Mouse (Mus musculus) layer of hippocampus, adult 8-10 months (tissue): ENCODE results near the gene Ren1. TPM values are rescaled to one million over a fixed set of nuclear protein-coding genes. Genes with fewer than 3 reads are reported as not detected.

ENCODE experiments used
- DNase-seq, 2 experiments: peaks; one replicate each; pipeline ENCODE4 v3.0.0; 2022; ENCODE audit warnings: low spot score in 2 of 2
- total RNA-seq, 4 experiments: library from RNA; stranded (reverse); gene quantifications; 2 replicates each; pipeline ENCODE4 v1.2.4; 2022

Gene Ren1
- total RNA-seq, 4 experiments from 2014 or later: not detected

DNA sequence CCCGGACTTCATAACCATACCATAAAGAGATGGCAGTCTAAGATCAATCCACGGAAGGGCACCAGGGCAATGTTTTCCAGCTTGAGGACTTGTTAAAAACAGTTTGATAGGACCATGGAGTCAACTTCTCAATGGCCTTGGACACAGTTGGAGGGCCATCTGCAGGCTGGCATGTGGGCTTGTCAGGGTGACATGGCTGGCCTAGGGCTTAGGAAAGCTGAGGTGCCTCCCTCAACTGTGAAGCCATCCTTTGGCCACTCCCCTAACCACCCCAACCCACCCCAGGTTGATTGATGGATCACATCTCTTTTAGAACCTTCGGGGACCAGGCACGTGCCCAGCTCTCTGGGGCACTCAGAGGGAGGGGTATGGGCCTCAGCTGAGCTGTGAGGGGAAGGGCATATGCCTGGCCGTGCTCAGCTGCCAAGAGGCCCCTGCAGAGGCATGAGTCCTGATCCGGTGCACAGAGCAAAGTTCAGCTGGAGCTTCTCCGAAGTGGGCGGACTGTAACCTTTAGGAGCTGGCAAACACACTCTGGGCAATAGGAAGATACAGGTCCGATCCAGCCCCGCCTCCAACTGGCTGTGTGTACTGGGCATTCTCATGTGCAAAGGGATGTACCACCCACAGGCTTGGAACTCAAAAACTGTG is 25.5 kb downstream of the Ren1 start:
- no peak for DNase-seq

- DNase-seq: no peak
Observed at GRCm38 (mm10) chr1:133377547-133377946, 27.2 kb downstream of the Ren1 start.

DNA sequence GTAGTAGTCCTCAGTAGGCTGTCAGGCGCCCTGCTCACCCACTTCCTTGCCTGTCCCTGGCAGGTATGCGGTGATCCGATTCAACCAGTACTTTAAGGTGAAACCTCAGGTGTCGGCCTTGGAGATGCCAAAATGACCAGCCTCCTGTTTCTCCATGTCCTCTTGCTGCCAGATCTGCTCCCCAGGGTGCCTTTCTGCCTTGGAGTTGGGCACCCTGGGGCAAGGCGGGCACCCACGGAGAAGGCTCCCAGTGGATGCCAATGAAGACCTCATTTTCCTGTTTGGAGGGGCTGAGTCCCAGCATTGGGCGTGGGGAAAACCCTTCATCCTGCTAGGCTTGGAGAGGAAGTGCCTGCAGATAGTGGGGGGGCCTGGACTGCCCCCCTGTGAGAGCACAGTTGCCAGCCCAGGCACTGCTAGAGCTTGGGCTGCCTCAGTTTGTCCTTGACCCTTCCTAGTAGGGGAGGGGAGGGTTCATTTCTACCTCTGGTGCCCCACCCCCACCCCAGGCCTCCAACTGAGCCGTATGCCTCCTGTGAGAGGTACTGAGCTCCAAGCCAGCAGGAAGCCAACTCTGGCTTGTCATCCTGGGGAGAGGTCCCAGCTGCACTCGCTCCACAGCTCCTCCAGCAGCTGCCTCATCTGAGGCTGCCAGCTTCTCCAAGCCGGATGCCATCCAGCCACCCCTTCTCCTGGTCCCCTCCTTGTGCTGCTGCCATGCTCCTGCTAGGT is 29.1 kb downstream of the Ren1 start:
- no peak for DNase-seq

GRCm38 (mm10) chr1:133379986-133380320 is 29.6 kb downstream of the Ren1 start:
- DNase-seq: no peak

- DNase-seq: no peak
Observed at GRCm38 (mm10) chr1:133380347-133381065, 30.2 kb downstream of the Ren1 start.

- DNase-seq: no peak
Observed at GRCm38 (mm10) chr1:133382008-133382407, 31.7 kb downstream of the Ren1 start.

- no peak for DNase-seq
Observed at GRCm38 (mm10) chr1:133382552-133383155, 32.3 kb downstream of the Ren1 start.

- no peak for DNase-seq
Observed at GRCm38 (mm10) chr1:133383157-133383783, 33.0 kb downstream of the Ren1 start.

DNA sequence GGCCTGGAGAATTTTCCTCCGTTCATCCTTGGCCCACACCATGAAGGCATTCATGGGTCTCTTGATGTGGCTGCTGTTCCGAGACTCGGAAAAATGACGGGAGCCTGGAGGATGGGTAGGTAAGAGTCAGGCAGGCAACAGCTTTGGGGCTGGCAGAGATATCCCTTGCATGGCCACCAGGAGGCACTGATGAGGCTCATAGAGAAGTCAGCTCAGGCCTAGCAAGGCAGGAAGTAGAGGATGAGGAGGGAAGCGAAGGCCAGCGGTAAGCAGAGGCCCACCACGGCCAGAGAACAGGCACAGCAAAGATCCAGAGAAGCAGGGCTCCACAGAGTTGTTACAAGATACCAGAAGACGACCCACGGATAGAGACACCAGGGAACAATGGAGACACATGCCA is 35.2 kb downstream of the Ren1 start:
- DNase-seq: peak; percentile 58 to 77

- DNase-seq: no peak
Observed at GRCm38 (mm10) chr1:133386209-133386608, 35.9 kb downstream of the Ren1 start.

GRCm38 (mm10) chr1:133387539-133388268 is 37.4 kb downstream of the Ren1 start:
- peak in 1 of 2 experiments; percentile 48 for DNase-seq

GRCm38 (mm10) chr1:133394702-133395101 is 44.4 kb downstream of the Ren1 start:
- no peak for DNase-seq

GRCm38 (mm10) chr1:133396693-133397092 is 46.4 kb downstream of the Ren1 start:
- no peak for DNase-seq

- DNase-seq: no peak
Observed at GRCm38 (mm10) chr1:133397094-133397482, 46.8 kb downstream of the Ren1 start.

DNA sequence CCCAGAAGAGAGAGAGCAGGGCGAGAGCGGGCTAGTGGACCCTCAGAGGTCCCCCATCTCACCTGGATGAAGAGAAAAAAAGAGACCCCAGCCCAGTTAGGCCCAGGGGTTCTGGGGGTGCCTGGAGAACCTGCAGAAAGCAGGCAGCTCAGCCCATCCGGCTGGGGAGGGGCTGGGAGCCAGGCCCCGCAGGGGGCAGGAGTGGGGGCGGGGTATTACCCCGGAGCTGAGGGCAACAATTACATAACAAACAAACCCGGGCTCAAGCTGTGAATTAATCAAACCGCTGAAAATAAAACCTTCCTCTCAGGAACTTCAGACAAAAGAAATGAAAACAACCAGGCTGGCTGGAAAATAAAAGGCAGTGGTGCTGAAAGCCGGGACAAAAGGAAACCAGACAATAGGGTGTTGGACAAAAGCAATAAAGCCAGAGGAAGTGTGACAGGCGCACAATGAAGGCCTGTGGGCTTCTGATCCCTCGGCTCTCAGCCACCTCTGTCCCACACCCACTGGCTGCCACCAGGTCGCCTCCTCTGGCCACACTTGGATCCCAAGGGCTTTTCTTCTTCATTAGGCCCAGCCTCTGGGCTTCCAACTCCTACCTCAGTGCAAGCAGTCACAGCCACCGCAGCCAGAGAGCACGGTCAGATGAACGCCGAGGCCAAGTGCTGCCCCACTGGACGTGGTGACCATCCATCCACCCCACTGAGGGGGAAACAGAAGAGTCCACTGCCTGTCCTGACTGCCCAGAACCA is 47.4 kb downstream of the Ren1 start:
- DNase-seq: peak in 1 of 2 experiments; percentile 39

DNA sequence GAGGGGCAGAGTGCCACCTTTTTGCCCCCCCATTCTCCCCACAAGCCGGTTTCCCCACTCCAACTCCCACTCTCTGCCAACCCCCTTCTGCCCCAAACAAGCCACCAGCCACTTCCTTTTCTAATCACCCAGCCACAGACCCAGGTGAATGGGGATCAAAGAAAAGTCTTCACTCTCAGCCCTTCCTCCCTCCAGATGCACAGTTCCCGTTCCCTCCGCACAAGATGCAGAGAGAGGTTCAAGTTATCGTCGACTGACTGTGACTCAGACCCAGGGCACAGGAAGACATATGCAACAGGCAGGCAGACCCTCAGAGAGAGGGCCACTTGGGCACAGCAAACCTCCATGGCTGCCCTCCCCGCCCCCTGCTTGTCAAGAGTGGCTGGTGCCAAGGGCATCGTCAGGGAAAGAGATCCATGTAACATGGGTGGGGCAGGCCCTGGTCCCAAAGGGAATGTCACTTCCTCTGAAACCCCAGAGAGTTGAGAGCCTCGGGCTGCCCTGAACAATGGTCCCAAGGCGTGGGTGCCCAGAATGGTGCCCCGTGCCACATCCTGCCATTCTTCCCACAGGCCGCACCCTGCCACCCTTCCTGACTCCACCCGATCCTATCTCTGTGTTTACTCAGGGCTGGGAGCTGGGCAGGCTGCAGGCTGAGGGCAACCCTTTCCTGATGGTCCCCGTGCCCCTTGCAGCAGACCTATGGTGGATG is 49.9 kb downstream of the Ren1 start:
- no peak for DNase-seq

DNA sequence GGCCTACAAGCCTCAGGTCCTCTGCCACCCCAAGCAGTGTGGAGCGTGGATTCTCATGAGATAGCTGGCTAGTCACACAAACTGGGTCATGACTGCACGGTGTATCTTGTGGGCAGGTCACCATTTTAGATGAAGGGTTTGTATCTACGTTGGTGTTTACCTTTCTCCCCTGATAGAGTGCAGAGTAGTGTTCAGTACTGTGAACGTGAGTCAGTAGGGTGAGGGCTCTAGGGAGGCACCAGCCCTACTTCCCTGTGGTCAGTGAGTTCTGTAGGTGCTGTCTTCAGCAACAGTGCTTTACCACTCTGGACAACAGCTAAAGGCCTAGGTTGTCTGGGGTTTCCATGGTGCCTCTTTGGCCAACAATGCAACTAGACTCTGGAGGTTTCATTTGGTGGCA is 53.7 kb downstream of the Ren1 start:
- no peak for DNase-seq

- DNase-seq: no peak
Observed at GRCm38 (mm10) chr1:133406614-133407013, 56.3 kb downstream of the Ren1 start.

GRCm38 (mm10) chr1:133407436-133407835 is 57.1 kb downstream of the Ren1 start:
- no peak for DNase-seq

GRCm38 (mm10) chr1:133408321-133408720 is 58.0 kb downstream of the Ren1 start:
- no peak for DNase-seq
